Mouse (Mus musculus) A20 (cell line): Measurements from ENCODE around the gene Fam135a.
A peak's percentile ranks its signal among the peaks of the same experiment; 100 is the strongest.
"Not testable (repeated sequence)": the region's sequence is repeated elsewhere in the genome, so short reads cannot be mapped to it uniquely, and the experiment has no call there.

ENCODE experiments used
- DNase-seq: peaks from one replicate; pipeline ENCODE4 v3.0.0-alpha.2; 2011; ENCODE audit warnings: low read depth, low spot score

The Fam135a gene

DNA sequence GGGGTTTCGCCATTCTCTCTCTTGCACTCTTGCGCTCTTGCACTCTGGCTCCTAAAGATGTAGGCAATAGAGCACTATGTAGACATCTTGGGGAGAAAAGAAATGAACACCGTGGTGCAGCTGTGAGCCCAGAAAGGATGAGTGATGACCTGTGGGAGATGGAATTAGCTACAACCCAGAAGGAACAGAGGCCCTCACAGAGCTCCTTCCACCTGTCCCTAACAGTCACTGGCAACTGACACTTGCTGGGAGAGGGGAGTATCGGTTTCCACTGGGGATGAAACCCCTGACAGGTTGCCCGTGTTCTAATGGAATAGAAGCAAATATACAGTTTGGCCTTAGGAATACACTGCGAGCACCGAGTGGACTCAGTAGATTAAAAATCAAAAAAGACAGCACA, 31.3 kb downstream of the Fam135a start:
- no peak for DNase-seq

GRCm38 (mm10) chr1:24066706-24067105, 33.4 kb downstream of the Fam135a start:
- no peak for DNase-seq

GRCm38 (mm10) chr1:24055706-24056105, 44.4 kb downstream of the Fam135a start:
- DNase-seq = peak; percentile 70

GRCm38 (mm10) chr1:24046730-24047510, 53.2 kb downstream of the Fam135a start:
- DNase-seq = peak; percentile 79

- peak; percentile 90 for DNase-seq
Measured at GRCm38 (mm10) chr1:24045627-24046026, 54.5 kb downstream of the Fam135a start.

DNA sequence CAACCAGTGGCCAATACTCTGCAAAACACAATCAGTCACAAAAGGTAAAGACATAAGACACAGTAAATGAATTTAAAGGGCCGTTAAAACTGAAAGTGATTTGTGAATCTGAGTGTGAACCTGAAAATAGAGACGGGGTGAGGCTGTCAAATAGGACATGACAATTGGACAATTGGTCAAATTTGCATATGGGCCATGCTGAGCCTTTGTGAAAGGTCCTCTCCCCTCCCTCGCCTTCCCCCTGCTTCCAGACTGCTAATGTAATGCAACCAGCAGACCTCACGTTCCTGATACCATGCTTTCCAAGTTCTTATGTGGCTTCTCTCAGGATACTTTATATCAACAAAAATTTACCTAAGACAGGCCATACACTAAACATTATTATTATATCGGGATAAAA, 57.1 kb downstream of the Fam135a start:
- DNase-seq = peak; percentile 81

GRCm38 (mm10) chr1:24033759-24034423, 66.2 kb downstream of the Fam135a start:
- peak; percentile 44 for DNase-seq

DNA sequence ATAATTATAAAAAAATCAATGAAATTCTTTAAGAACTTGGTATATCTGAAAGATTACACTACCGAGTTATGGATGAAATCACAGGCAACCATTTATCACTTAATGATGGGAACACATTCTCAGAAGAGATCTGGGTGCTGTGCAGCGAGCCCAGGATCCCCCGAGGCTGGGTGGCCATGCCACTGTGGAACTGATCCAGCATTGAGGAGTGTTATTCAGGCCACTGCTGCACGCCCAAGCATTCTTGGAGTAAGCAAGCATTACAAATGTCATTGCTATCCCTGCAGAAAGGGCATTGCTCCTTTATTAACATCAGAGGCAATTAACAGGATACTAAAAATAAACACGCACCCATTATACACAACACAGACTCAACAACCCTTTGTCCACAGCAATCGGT, 89.3 kb downstream of the Fam135a start:
- no peak for DNase-seq

- DNase-seq = no peak
Measured at GRCm38 (mm10) chr1:24010016-24010415, 90.1 kb downstream of the Fam135a start.

GRCm38 (mm10) chr1:24007621-24008020, 92.5 kb downstream of the Fam135a start:
- DNase-seq = no peak

DNA sequence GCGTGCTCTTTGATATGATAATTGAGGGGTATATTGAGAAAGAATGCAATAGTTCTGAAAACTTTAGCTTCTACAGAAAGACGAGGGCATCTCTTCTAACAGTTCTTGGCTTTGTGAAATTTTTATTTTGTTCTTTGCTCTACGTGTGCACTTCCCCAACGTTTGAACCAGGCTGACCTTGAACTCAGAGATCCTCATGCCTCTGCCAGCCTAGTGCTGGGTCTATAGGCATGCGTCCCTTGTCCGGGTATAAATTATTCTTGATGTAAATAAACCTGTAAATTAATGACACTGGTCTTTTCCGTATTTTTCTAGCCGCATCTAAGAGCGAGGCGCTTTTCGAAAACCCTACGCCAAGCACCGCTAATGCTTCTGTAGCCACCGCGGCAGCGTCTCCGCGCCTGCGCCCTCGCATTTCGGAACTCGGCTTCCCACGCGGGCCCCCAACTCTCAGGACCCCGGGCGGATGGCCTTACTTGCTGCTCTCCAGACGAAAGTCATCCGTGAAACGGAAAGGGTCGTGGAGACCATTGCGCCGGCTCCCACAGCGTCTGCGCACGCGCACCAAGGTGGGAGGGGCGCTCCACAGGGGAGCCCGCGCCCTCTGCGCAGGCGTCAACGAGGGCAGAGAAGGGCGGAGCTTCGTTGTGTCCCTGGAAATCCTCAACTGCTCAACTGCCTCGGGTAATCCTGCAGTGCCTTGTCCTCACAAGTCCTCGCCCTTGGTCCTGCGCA, 94.9 kb downstream of the Fam135a start, which contains the start of gene Sdhaf4:
Sdhaf4 (minus strand) TSS at position 587 of the 735 bp plus-strand sequence.
- peak; percentile 92 for DNase-seq

GRCm38 (mm10) chr1:23999318-23999717, 100.8 kb downstream of the Fam135a start:
- no peak for DNase-seq

DNA sequence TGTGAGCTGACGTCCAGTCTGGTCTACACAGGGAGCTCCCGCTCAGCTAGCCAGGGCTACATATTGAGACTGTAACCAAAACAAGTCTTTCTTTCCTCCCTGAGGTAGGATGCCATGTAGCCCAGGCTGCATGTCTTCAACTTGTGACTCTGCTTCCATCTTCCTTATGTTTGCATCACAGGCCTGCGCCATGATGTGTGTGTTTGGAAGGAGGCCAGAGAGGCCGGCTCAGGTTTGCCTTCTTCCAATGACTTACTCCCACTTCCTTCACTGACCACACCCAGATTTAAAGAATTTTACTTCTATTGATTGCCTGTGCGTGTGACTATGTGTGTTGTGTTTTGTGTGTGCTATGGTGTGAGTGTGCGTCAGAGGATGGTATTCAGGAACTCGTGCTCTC, 101.3 kb downstream of the Fam135a start:
- no peak for DNase-seq

DNA sequence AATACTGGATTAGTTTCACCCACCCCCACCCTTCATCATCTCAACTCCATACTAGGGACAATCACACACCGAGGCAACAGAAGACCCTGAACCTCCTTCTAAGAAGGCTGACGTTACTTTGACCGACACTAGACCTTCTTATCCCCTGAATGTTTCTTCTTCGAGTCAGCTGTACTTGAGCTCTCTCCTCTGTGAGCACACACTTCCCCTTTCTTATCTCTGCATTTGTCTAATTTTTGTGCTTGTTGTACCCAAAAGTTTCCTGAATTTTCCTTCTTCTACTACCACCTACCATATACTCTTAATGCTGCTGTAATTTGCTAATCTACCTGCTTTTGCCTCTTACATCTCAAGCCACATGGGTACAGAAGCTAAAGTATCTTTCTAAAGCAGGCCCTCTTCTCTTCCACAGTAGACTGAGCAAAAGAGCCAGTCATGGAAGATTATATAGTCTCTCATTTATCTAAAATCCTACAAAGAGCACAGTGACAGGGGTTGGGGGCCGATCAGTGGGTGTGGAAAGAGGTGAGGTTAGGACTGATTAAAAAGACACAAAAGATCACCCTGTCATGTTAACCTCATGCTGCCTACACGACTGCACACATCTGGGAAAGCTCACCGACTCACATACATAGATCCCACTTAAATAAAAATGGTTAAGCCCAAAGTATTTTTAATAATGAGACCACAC, 101.9 kb downstream of the Fam135a start:
- DNase-seq = no peak

DNA sequence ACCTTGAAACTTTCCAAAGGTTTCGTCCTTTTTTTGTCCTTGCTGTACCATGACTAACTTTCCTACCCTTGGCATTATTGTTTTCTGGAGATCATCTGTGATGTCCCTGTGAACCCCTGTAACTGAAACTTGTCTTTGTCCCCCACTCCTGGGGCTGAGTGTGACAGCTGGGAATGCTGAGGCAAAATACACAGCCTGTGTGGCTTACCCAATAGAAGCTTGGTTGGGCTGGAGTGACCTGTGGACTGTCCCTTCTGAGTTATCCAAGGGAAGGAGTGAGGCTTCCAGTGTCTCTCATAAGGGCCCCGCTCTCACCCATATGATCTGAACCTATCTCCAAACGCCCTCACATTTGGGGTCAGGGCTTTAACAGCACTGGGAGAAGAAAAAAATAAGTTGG, 102.6 kb downstream of the Fam135a start:
- no peak for DNase-seq

DNA sequence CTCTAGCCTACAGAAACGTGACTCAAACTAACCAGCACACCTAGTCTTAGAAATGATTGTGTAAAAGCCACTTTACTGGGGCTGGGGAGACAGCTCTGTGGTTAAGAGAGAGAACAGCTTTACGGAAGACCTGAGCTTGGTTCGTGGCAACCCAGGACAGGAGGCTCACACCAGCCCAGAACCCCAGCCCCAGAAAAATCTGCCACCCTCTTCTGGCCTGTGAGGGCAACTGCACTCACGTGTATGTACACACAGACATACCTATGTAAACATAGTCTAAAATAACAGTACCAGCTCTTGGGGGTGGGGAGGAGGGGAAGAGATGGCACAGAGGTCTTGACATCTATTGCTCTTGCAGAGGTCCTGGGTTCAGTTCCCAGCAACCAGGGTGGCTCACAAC, 104.7 kb downstream of the Fam135a start:
- DNase-seq = no peak

- peak; percentile 72 for DNase-seq
Measured at GRCm38 (mm10) chr1:23983118-23983517, 117.0 kb downstream of the Fam135a start.

GRCm38 (mm10) chr1:23978281-23978680, 121.9 kb downstream of the Fam135a start:
- no peak for DNase-seq

GRCm38 (mm10) chr1:23971159-23971558, 129.0 kb downstream of the Fam135a start:
- DNase-seq = not testable (repeated sequence)

GRCm38 (mm10) chr1:23968027-23968725, 132.0 kb downstream of the Fam135a start:
- no peak for DNase-seq

DNA sequence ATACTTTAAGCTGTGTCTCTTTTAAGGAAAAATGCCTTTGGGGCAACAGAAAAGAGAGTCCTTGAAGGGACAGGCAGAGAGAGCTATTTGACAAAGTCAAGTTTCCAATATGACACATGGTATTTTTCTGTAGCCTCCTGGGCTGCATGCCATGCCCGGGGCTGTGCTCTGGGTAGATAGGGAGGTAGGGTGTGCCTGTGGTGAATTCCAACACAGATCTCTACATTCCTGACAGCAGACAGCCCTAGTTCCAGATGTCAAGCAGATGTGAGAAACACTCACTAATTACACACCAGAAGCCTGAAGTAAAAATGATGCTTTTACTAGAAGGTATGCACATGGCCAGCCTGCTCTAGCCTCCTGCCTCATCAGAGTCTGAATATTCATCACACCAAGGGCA, 133.9 kb downstream of the Fam135a start:
- DNase-seq = no peak
